Mouse (Mus musculus): ENCODE measurements around the gene Gm38394.

GRCm38 (mm10) chr1:133585995-133586537, 75.1 kb downstream of the Gm38394 start:
- TF ChIP-seq CTCF (IDR thresholded peaks at IDR 0.05; ENCODE audit: low read depth) (peak; percentile 27; the same call in 1 of the 2 replicates), EP300 (IDR thresholded peaks at IDR 0.05; ENCODE audit: low read depth) (no peak)
